Mouse (Mus musculus) heart, postnatal 0 days (tissue): Measurements from ENCODE around the gene Vasn.

Experiments used
- CTCF ChIP-seq: IDR thresholded peaks from 2 replicates; pipeline ENCODE4 v1.5.1; 2016; ENCODE audit warnings: antibody characterized with exemption, control low read depth, low read depth
- EP300 ChIP-seq: IDR thresholded peaks from 2 replicates; pipeline ENCODE4 v1.6.1; 2016; ENCODE audit warnings: antibody characterized with exemption, low read depth

DNA sequence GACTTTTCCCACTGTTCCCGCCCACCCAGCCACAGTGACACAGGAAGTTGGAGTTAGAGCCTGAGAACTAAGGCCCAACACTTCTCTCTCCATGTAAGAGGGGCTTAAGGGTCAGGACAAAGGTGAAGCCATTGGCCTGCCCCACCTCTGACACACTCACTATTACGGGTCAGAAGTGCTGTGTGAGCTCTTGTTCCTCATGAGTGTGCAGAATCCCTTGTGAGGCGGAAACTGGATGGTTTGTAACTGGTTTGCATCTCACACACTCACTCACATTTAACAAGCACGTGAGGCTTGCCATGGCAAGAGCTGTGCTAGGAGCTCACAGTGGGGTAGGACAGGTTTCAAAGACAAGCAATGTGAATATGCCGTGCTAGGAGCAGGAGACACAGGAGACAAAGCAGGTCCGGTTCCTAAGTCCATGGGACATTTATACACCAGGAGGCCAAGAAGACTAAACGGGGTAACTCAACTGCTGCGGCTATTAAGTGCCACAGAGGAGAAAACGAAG, 16.9 kb downstream of the Vasn start:
- TF ChIP-seq CTCF (no peak), EP300 (no peak)
